In the genomic region with DNA sequence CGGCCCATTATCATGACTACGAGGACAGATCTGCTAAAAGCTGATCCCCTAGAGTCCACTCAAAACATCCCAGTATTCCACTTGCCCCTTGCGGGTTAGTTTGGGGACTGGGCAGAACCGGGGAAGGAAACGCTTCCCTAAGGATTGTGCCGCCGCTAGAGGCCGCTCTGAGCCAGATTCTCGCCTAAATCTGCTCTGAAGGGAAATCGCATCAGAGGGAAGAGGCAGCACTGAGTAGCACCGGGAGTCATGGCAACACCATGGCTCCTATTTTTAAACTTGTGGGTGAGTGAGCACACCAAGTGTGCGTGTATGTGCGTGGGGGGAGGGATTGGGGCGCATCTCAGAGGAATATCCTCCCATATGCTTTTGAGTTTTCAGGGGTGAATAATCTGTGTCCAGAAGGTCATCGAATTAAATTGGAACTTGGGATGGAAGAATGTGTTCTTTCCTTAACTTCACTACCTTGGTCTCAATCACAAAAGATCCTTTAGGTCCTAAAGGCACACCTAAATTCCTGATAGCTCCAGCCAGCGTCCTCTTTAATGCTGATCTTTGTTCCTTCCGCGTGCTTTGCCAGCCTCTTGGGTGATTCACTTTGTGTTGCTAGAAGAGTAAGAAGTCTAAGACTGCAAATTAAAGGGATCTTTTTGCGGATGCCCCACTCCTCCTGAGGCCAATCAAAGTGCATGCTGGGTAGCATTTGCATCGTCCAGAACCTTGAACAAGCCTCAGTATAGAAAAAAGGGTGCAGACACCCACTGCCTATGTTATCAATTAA, we compare ENCODE assay signal across 8 mouse cellular contexts.
DNase-seq lines count a peak whose midpoint lies in the region; ATAC-seq and TF ChIP-seq lines count a peak whose summit lies in the region.

No protein-coding gene starts in this region.

- H3K36me3 ChIP-seq in heart, embryonic 13.5 days = no peaks in the 10 kb centered on the region
- no peaks in the 10 kb centered on the region for H3K36me3 ChIP-seq in kidney, embryonic 15.5 days
- H3K36me3 ChIP-seq in limb, embryonic 12.5 days = no peaks in the 10 kb centered on the region

- DNase-seq in 3134 (ENCODE audit: extremely low read depth, insufficient read length, low spot score) = peak; percentile 20
- DNase-seq in neural tube, embryonic 10.5 days (ENCODE audit: extremely low spot score, low spot score) = peak; percentile 79
- peak; percentile 94 for DNase-seq in telencephalon, adult 2 months (ENCODE audit: low read depth, low spot score)

- no peaks in the 10 kb centered on the region for H3K9me3 ChIP-seq in heart, embryonic 13.5 days
- H3K9me3 ChIP-seq in kidney, embryonic 15.5 days (replicated peaks) = no peaks in the 10 kb centered on the region
- no peaks in the 10 kb centered on the region for H3K9me3 ChIP-seq in limb, embryonic 12.5 days

- 20% methylated on average over 20 of the region's 20 CpGs for WGBS in heart, embryonic 13.5 days
- WGBS in kidney, embryonic 15.5 days = 26% methylated on average over 20 of the region's 20 CpGs
- WGBS in limb, embryonic 12.5 days = 24% methylated on average over 20 of the region's 20 CpGs

- H3K9ac ChIP-seq in heart, embryonic 13.5 days = no peak overlapping the region
- no peak overlapping the region for H3K9ac ChIP-seq in kidney, embryonic 15.5 days
- no peak overlapping the region for H3K9ac ChIP-seq in limb, embryonic 12.5 days (replicated peaks)

- no peak overlapping the region for H3K27ac ChIP-seq in bone marrow macrophage, adult 2 months (ENCODE audit: insufficient read depth, low read depth, low read length)
- H3K27ac ChIP-seq in embryonic fibroblast, embryonic 13.5 days (ENCODE audit: insufficient read depth, low read length) = no peak overlapping the region
- no peak overlapping the region for H3K27ac ChIP-seq in heart, embryonic 13.5 days (replicated peaks)
- no peak overlapping the region for H3K27ac ChIP-seq in kidney, embryonic 15.5 days
- H3K27ac ChIP-seq in limb, embryonic 12.5 days = no peak overlapping the region

- no peak overlapping the region for H3K4me3 ChIP-seq in bone marrow macrophage, adult 2 months (ENCODE audit: insufficient read depth, low read length)
- no peak overlapping the region for H3K4me3 ChIP-seq in embryonic fibroblast, embryonic 13.5 days (ENCODE audit: insufficient read depth, low read length)
- H3K4me3 ChIP-seq in heart, embryonic 13.5 days = no peak overlapping the region
- H3K4me3 ChIP-seq in kidney, embryonic 15.5 days (replicated peaks) = no peak overlapping the region
- no peak overlapping the region for H3K4me3 ChIP-seq in limb, embryonic 12.5 days (replicated peaks)

- peaks cover 26% of the 10 kb centered on the region for H3K27me3 ChIP-seq in heart, embryonic 13.5 days (replicated peaks)
- H3K27me3 ChIP-seq in kidney, embryonic 15.5 days = peaks cover 23% of the 10 kb centered on the region; the same call in 1 of the 2 replicates
- peaks cover 6% of the 10 kb centered on the region; the same call in 1 of the 2 replicates for H3K27me3 ChIP-seq in limb, embryonic 12.5 days

- TF ChIP-seq POLR2A in bone marrow macrophage, adult 2 months (IDR thresholded peaks at IDR 0.05; ENCODE audit: borderline replicate concordance, low read depth, low read length) = no peak
- no peak for TF ChIP-seq POLR2A in embryonic fibroblast, embryonic 13.5 days (IDR thresholded peaks at IDR 0.05; ENCODE audit: low read depth, low read length)

- H3K4me1 ChIP-seq in bone marrow macrophage, adult 2 months (ENCODE audit: control insufficient read depth, insufficient read depth, low read length) = no peaks in the 10 kb centered on the region
- H3K4me1 ChIP-seq in embryonic fibroblast, embryonic 13.5 days (ENCODE audit: control insufficient read depth, insufficient read depth, low read length) = no peaks in the 10 kb centered on the region
- peaks cover 16% of the 10 kb centered on the region for H3K4me1 ChIP-seq in heart, embryonic 13.5 days
- H3K4me1 ChIP-seq in kidney, embryonic 15.5 days = peaks cover 3% of the 10 kb centered on the region
- no peaks in the 10 kb centered on the region for H3K4me1 ChIP-seq in limb, embryonic 12.5 days (replicated peaks)

- H3K4me2 ChIP-seq in heart, embryonic 13.5 days = peak overlapping the region; percentile 52
- no peak overlapping the region for H3K4me2 ChIP-seq in kidney, embryonic 15.5 days
- H3K4me2 ChIP-seq in limb, embryonic 12.5 days = no peak overlapping the region

- no peak for ATAC-seq in heart, embryonic 13.5 days (ENCODE audit: extremely low read depth, insufficient number of reproducible peaks, low FRiP score, low TSS enrichment)
- ATAC-seq in kidney, embryonic 15.5 days (replicated peaks; ENCODE audit: low FRiP score) = peak; percentile 81
- peak; percentile 78 for ATAC-seq in limb, embryonic 12.5 days (ENCODE audit: insufficient number of reproducible peaks, insufficient read depth, low FRiP score, low TSS enrichment, low read depth)

- peak; percentile 23; the same call in 1 of the 2 replicates for TF ChIP-seq CTCF in bone marrow macrophage, adult 2 months (IDR thresholded peaks at IDR 0.05; ENCODE audit: low read depth, low read length)
- peak; percentile 53 for TF ChIP-seq CTCF in embryonic fibroblast, embryonic 13.5 days (IDR thresholded peaks at IDR 0.05; ENCODE audit: borderline replicate concordance, insufficient read depth, low read length)

Comparison
In these comparisons a context has a peak if more than half of its experiments do, and no peak if none do; other contexts are left out.
1. DNase-seq: peak in every context shown above with its lines; median percentile 94 in telencephalon, adult 2 months; 79 in neural tube, embryonic 10.5 days; 20 in 3134.